Mouse (Mus musculus) neural tube, embryonic 15.5 days (tissue): Measurements from ENCODE around the gene Pigw. TPM values are rescaled to one million over a fixed set of nuclear protein-coding genes. Genes with fewer than 3 reads are reported as not detected.

ENCODE experiments used
- ATAC-seq: fragments of 200-750 bp; cut with Nextera tagmentation; 2 replicates; pipeline ENCODE4 v1.8.0; 2017; ENCODE audit warnings: mild to moderate bottlenecking, moderate TSS enrichment, moderate library complexity; ENCODE audit not compliant: low FRiP score
- H3K27ac ChIP-seq: fragments of 300-500 bp; sonication (generic); replicated peaks from 2 replicates; pipeline ENCODE4 v1.5.1; 2015; ENCODE audit warnings: mild to moderate bottlenecking, inconsistent platforms
- H3K27me3 ChIP-seq: fragments of 300-500 bp; sonication (generic); replicated peaks from 2 replicates; pipeline ENCODE4 v1.6.1; 2015; ENCODE audit warnings: inconsistent platforms
- H3K36me3 ChIP-seq: fragments of 300-500 bp; sonication (generic); 2 replicates; pipeline ENCODE4 v1.6.1; 2015; ENCODE audit warnings: inconsistent platforms
- H3K4me1 ChIP-seq: fragments of 300-500 bp; sonication (generic); 2 replicates; pipeline ENCODE4 v1.6.1; 2015; ENCODE audit warnings: inconsistent platforms
- H3K4me2 ChIP-seq: fragments of 300-500 bp; sonication (generic); 2 replicates; pipeline ENCODE4 v1.6.1; 2015; ENCODE audit warnings: inconsistent platforms, mild to moderate bottlenecking, moderate library complexity
- H3K4me3 ChIP-seq: fragments of 300-500 bp; sonication (generic); replicated peaks from 2 replicates; pipeline ENCODE4 v1.5.1; 2015; ENCODE audit warnings: mild to moderate bottlenecking, inconsistent platforms
- H3K9ac ChIP-seq: fragments of 300-500 bp; sonication (generic); replicated peaks from 2 replicates; pipeline ENCODE4 v1.6.1; 2015; ENCODE audit warnings: mild to moderate bottlenecking, inconsistent platforms
- H3K9me3 ChIP-seq: fragments of 300-500 bp; sonication (generic); replicated peaks from 2 replicates; pipeline ENCODE4 v1.6.1; 2016; ENCODE audit warnings: inconsistent platforms
- WGBS: fragments of 180-500 bp; shearing (Covaris S2); methylation state at CpG from one replicate; pipeline ENCODE4 v1.1.7; 2015; ENCODE audit warnings: mixed read lengths; 5-methylcytosine and 5-hydroxymethylcytosine counted together
- polyA plus RNA-seq: library from polyadenylated mRNA; unstranded; fragments of >200 nt; fragmentation: Nextera tagmentation; extraction: Ambion mirVana; gene quantifications from 2 replicates; pipeline ENCODE4 v1.2.1, GENCODE M21; 2015

The Pigw gene
- polyA plus RNA-seq, 1 experiment from 2014 or later, result 2.9 TPM

DNA sequence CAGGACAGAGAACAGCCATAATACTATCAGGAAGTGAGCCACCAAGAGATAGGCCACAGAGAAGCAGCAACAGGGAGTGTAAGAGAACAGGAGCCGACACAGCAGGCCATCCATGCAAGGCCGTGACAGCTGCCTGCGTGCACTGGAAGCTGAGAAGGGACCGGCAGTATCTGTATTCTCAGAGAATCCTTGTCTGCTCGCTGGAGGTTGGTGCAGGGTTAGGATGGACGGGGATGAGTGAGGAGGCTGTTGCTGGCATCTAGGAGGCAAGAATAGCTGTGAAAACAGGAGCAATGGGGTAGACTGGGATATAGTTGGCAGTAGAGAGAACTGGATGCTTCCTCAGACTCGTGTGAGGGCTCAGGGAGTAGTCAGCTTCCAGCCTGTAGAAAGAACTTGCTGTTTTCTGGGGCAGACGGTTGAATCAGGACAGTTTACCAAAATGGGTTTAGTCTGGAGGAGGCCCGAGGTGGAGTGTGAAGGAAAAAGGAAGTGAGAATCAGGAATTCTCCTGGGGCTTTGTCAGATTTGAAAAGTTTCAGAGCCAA is 24.6 kb upstream of the Pigw start:
- no peak for ATAC-seq
- no peak overlapping the region for H3K27ac ChIP-seq
- H3K4me1 ChIP-seq, result no peaks in the 10 kb centered on the region
- H3K9ac ChIP-seq, result no peak overlapping the region
- H3K4me2 ChIP-seq, result no peak overlapping the region
- WGBS, result 84% methylated on average over 9 of the region's 9 CpGs
- peaks cover 87% of the 10 kb centered on the region for H3K36me3 ChIP-seq
- no peaks in the 10 kb centered on the region for H3K9me3 ChIP-seq
- no peaks in the 10 kb centered on the region for H3K27me3 ChIP-seq
- H3K4me3 ChIP-seq, result no peak overlapping the region

DNA sequence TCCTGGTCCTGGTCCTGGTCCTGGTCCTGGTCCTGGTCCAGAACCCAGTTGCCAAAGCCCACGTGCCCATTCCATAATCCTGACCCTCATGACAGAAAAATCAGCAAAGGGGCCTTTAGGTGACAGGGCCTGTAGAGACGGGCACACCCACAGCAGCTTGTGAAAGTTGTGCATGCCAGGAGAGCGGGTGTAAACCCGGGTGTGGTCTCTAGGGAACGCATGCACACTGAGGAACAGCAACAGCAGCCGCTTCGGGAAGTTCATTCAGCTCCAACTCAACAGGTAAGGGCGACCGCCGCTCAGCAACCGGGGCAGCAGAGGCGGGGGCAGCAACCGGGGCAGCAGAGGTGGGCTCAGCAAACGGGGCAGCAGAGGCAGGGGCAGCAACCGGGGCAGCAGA is 13.0 kb upstream of the Pigw start:
- H3K9me3 ChIP-seq, result no peaks in the 10 kb centered on the region
- WGBS, result 91% methylated on average over 14 of the region's 15 CpGs
- no peak overlapping the region for H3K4me2 ChIP-seq
- no peak overlapping the region for H3K27ac ChIP-seq
- H3K36me3 ChIP-seq, result peaks cover 74% of the 10 kb centered on the region
- H3K9ac ChIP-seq, result no peak overlapping the region
- no peak for ATAC-seq
- H3K4me1 ChIP-seq, result no peaks in the 10 kb centered on the region
- H3K4me3 ChIP-seq, result no peak overlapping the region
- no peaks in the 10 kb centered on the region for H3K27me3 ChIP-seq

DNA sequence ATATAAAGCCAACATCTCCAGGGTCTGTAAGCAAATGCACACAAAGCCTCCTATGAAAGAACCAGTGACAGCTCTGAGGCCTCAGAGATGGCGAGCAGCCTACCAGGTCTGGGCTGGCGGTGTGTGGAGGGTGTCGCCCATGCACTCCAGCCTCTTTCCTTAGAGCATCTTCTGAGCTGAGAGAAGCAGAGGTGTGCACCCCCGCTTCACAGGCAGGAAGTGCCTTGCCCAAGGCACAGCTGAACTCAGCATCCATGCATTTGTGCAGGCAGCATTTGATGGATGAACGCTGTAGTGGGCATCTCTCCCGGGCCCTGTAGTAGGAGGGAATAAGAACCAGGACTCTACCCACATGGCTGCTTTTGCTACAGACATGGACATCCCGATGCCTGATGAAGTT is 11.6 kb upstream of the Pigw start:
- Histone ChIP-seq H3K36me3 (peaks cover 69% of the 10 kb centered on the region), H3K27ac (no peak overlapping the region), H3K4me3 (no peak overlapping the region), H3K4me2 (no peak overlapping the region), H3K27me3 (no peaks in the 10 kb centered on the region), H3K9ac (no peak overlapping the region), H3K9me3 (no peaks in the 10 kb centered on the region), H3K4me1 (no peaks in the 10 kb centered on the region)
- WGBS, result 96% methylated on average over 7 of the region's 7 CpGs
- ATAC-seq, result no peak

DNA sequence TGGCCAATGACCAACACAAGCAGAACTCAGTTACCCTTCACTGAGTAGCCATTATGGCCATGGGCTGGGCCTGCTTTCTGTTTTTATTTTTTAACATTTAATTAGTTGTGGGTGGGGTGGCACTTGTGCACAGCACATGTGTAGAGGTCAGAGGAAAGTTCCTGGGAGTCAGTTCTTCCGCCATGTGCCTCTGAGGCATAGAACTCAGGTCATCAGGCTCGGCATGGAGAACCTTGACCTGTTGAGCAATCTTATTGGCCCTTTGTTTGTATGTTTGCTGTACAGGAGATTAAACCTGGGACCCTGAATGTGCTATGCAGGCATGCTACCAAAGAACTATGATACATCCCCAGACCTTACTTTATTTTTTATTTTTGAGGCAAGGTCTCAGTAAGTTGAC is 9.4 kb upstream of the Pigw start:
- peaks cover 67% of the 10 kb centered on the region for H3K36me3 ChIP-seq
- H3K27me3 ChIP-seq, result no peaks in the 10 kb centered on the region
- 91% methylated on average over 2 of the region's 2 CpGs for WGBS

DNA sequence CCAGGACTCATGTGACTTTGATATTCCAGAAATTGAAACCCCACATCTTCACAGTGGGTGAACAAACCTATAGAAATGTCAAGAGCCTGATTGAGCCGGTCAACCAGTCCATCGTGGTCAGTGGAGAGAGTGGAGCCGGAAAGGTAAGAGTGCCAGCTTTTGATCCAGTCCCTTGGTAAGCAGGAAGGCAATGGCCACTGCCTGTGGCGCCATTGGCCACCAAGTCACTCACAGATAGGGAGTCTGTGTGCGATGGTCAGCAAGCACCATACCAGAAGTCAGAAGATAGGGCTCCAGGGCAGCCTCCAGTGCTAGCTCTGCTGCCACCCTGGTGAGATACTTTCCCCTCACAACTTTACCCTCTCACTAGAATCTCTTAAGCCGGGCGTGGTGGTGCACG is 7.9 kb upstream of the Pigw start:
- WGBS, result 96% methylated on average over 8 of the region's 8 CpGs

More for the DNA sequence above, 9.4 kb upstream of the Pigw start:
- Histone ChIP-seq H3K4me3 (no peak overlapping the region), H3K9ac (no peak overlapping the region), H3K9me3 (no peaks in the 10 kb centered on the region), H3K4me2 (no peak overlapping the region), H3K4me1 (no peaks in the 10 kb centered on the region), H3K27ac (no peak overlapping the region)
- no peak for ATAC-seq

DNA sequence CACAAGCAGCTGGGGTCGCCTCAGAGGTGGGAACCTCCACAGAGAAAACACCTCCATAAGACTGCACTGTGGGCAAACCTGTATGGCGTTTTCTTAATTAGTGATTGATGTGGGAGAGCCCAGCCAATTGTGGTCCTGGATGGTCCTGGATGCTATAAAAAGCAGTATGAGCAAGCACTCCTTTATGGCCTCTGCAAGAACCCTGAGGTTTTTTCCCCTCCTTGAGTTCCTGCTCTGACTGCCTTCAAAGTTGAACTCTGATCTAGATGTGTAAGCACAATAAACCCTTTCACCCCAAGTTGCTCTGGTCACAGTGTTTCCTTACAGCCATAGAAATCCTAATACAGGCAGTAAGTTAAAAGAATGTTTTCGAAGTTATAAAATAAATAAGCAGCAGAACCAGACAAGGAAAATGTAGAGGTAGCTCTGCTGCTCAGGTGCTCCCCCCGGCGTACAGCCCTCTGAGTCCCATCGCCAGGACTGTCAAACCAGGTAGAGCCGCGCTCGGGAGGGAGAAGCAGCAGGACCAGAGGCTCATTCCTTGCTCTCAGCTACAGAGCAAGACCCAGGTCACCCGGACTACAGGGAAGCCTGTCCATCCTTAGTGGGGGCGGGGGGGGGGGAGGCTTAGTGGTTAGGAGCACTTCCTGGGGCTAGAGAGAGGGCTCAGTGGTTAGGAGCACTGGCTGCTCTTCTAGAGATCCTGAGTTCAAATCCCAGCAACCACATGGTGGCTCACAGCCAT is 6.9 kb upstream of the Pigw start:
- Histone ChIP-seq H3K9ac (no peak overlapping the region), H3K27me3 (no peaks in the 10 kb centered on the region), H3K4me3 (no peak overlapping the region), H3K36me3 (peaks cover 61% of the 10 kb centered on the region), H3K4me1 (no peaks in the 10 kb centered on the region), H3K27ac (no peak overlapping the region), H3K9me3 (no peaks in the 10 kb centered on the region), H3K4me2 (no peak overlapping the region)
- WGBS, result 93% methylated on average over 11 of the region's 11 CpGs
- no peak for ATAC-seq

More for the DNA sequence above, 7.9 kb upstream of the Pigw start:
- Histone ChIP-seq H3K27ac (no peak overlapping the region), H3K4me3 (no peak overlapping the region), H3K9ac (no peak overlapping the region), H3K4me2 (no peak overlapping the region), H3K36me3 (peaks cover 71% of the 10 kb centered on the region), H3K9me3 (no peaks in the 10 kb centered on the region), H3K27me3 (no peaks in the 10 kb centered on the region), H3K4me1 (no peaks in the 10 kb centered on the region)
- no peak for ATAC-seq

DNA sequence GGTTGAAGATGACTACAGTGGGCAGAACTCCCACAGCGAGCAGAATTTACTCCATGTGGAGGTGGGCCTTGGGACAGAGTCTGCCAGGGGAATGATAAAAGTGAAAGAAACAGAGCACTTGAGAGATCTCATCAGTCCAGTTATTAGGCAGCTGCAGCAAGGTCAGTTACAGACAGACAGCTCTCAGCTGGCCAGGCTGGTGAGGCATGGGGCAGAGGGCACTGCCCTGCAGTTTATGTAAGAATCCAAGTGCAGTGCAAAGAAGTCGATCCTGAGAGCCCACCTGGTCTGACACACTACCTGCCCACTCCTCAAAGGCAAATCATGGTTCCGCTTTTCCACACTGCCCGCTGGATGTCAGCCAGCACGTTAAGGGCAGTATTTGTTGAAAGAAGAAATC is 6.2 kb upstream of the Pigw start:
- peaks cover 4% of the 10 kb centered on the region for H3K4me1 ChIP-seq
- no peaks in the 10 kb centered on the region for H3K27me3 ChIP-seq
- WGBS, result 94% methylated on average over 5 of the region's 5 CpGs
- no peaks in the 10 kb centered on the region for H3K9me3 ChIP-seq
- H3K36me3 ChIP-seq, result peaks cover 54% of the 10 kb centered on the region
- no peak for ATAC-seq
- no peak overlapping the region for H3K4me2 ChIP-seq
- H3K9ac ChIP-seq, result no peak overlapping the region
- H3K27ac ChIP-seq, result no peak overlapping the region
- no peak overlapping the region for H3K4me3 ChIP-seq

DNA sequence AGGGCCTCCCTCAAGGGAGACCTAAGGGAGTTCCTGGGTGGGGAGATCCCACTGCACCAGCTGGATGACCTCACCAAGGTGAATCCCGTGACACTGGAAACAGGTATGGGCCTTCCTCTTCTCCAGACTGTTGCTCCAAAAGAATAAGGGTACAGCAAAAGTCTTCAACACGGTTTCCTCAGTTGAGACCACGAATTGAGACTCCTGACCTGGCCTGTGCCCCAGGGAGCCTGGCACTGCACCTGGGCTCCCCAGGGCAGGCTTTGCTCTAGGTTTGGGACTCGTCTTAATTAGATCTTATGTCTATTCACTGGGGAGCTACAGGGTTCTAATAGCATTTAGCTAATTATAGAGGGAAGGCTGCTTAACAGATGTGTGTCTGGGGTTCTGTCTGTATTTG is 5.2 kb upstream of the Pigw start:
- Histone ChIP-seq H3K27me3 (no peaks in the 10 kb centered on the region), H3K36me3 (peaks cover 54% of the 10 kb centered on the region), H3K4me3 (no peak overlapping the region), H3K9ac (no peak overlapping the region), H3K27ac (no peak overlapping the region), H3K4me2 (no peak overlapping the region), H3K4me1 (peaks cover 11% of the 10 kb centered on the region), H3K9me3 (no peaks in the 10 kb centered on the region)
- WGBS, result 87% methylated on average over 4 of the region's 4 CpGs
- ATAC-seq, result no peak

DNA sequence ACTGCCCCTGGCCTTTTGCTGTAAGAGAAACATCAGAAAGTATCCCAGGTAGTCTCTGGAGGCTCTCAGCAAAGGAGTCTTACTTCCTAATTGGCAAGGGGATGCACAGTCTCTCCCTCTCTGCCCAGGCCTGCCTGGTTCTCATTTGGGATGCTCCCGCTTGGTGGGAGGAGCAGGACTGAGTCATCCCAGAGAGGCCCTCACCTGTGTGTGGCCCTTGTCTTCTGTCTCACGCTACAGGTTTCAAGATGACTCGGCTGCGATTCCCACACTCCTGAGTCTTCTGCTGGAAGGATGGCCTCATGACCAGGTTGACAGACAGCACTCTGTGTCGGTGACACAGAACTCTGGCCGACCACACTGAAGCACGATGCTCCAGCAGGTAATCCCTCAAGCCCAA is 2.3 kb upstream of the Pigw start:
- H3K27ac ChIP-seq, result no peak overlapping the region
- H3K4me1 ChIP-seq, result peaks cover 19% of the 10 kb centered on the region
- H3K27me3 ChIP-seq, result no peaks in the 10 kb centered on the region
- WGBS, result 95% methylated on average over 7 of the region's 7 CpGs
- H3K4me2 ChIP-seq, result no peak overlapping the region
- H3K9me3 ChIP-seq, result no peaks in the 10 kb centered on the region
- peaks cover 36% of the 10 kb centered on the region for H3K36me3 ChIP-seq
- H3K9ac ChIP-seq, result no peak overlapping the region
- H3K4me3 ChIP-seq, result no peak overlapping the region
- ATAC-seq, result no peak

DNA sequence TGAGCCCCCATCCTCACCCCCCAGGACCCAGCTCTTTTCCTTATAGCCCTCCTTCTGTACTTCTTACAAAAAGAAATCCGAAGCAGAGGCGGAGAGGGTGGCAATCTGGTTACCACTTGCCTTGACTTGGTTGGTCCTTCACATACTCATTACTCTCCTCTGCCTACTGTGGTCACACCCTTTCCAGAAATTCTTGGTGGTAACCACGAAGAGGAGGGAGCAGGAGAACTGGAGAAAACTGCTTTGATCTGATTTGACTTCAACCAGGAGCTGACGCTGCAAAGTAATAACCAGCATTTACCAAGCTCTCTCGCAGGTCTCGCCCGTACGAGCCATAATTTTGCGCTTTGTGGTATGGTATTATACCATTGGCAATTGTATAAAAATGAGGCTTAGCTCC is 886 bp upstream of the Pigw start:
- Histone ChIP-seq H3K9ac (peak overlapping the region; percentile 89), H3K9me3 (no peaks in the 10 kb centered on the region), H3K4me2 (peak overlapping the region; percentile 95), H3K27ac (peak overlapping the region; percentile 92), H3K36me3 (peaks cover 24% of the 10 kb centered on the region), H3K4me1 (peaks cover 19% of the 10 kb centered on the region), H3K27me3 (no peaks in the 10 kb centered on the region), H3K4me3 (peak overlapping the region; percentile 97)
- WGBS, result 57% methylated on average over 9 of the region's 9 CpGs
- ATAC-seq, result no peak

DNA sequence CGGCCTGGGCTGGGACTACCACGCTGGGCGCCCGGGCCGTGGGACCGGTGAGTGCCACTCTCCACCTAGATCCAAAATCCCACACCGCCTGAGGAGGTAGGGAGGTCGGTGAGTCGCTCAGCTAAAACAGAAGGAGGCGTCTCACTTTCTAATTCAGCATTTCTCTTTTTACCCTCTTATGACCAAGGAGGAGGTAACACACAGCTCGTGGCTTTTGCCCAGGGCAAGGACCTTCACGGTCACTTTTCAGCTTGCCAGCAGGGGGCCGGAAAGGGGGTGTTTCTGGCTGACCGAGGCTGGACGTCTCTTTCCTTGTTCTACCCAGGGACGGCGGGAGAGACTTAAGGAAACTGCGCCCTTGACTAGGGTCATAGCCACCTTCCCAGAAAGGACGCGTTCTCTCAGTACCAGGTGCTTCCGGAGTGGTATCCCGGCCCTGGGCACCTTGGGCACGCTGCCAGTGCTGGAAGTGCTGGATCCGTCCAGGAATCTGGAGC is 428 bp upstream of the Pigw start:
- peak; percentile 46 for ATAC-seq
- peak overlapping the region; percentile 97 for H3K4me3 ChIP-seq
- peak overlapping the region; percentile 89 for H3K9ac ChIP-seq
- no peaks in the 10 kb centered on the region for H3K27me3 ChIP-seq
- peaks cover 19% of the 10 kb centered on the region for H3K4me1 ChIP-seq
- H3K27ac ChIP-seq, result peak overlapping the region; percentile 92
- H3K4me2 ChIP-seq, result peak overlapping the region; percentile 95
- H3K9me3 ChIP-seq, result no peaks in the 10 kb centered on the region
- H3K36me3 ChIP-seq, result peaks cover 22% of the 10 kb centered on the region
- under 1% methylated on average over 24 of the region's 24 CpGs for WGBS

DNA sequence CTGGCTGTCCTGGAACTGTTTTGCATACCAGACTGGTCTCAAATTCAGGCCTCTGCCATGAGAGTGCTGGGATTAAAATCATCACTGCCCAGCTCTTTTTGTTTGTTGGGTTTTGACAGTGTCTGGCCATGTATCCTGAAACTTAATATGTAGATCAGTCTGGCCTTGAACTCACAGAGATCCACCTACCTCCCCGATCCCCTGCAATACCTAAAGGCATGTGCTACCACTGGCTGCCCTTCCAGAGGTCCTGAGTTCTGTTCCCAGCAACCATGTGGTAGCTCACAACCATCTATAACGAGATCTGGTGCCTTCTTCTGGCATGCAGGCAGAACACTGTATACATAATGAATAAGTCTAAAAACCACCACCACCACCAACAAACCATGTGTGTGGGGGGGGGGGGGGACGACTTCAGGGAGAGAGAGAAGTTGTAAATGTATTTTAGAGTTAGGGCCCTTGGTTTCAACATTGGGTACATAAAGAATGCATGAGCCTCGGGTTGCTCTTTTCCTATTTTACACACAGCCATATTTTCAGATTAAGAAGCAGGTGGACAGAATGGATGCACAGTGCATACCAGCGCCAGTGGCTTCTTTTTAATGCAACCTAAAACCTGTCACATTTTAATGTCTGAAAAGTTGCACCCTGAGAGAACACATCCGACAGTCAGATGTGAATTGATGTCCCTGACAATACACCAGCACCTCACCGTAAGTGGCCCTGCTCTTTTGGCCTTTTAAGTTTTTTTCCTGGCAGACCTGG is 896 bp downstream of the Pigw start:
- ATAC-seq, result no peak
- no peaks in the 10 kb centered on the region for H3K9me3 ChIP-seq
- peak overlapping the region; percentile 97 for H3K4me3 ChIP-seq
- 22% methylated on average over 7 of the region's 7 CpGs for WGBS
- H3K27ac ChIP-seq, result peak overlapping the region; percentile 92
- H3K36me3 ChIP-seq, result peaks cover 10% of the 10 kb centered on the region
- H3K4me2 ChIP-seq, result peak overlapping the region; percentile 95
- H3K27me3 ChIP-seq, result no peaks in the 10 kb centered on the region
- H3K4me1 ChIP-seq, result peaks cover 19% of the 10 kb centered on the region
- H3K9ac ChIP-seq, result peak overlapping the region; percentile 89
